Mouse (Mus musculus): Measurements from ENCODE around the gene Slc20a1. TPM values are rescaled to one million over a fixed set of nuclear protein-coding genes. Genes with fewer than 3 reads are reported as not detected.
A peak's percentile ranks its signal among the peaks of the same experiment; 100 is the strongest.

Gene Slc20a1
- polyA plus RNA-seq, 1 experiment from 2014 or later = 48.6 TPM

GRCm38 (mm10) chr2:129176676-129177420 is 21.7 kb upstream of the Slc20a1 start:
- Histone ChIP-seq H3K9ac (no peak overlapping the region), H3K9me3 (replicated peaks) (no peaks in the 10 kb centered on the region), H3K4me2 (no peak overlapping the region), H3K36me3 (no peaks in the 10 kb centered on the region), H3K4me1 (replicated peaks) (peaks cover 3% of the 10 kb centered on the region), H3K4me3 (replicated peaks) (no peak overlapping the region), H3K27ac (no peak overlapping the region), H3K27me3 (peaks cover 3% of the 10 kb centered on the region; the same call in 1 of the 2 replicates)
- DNase-seq = no peak
- 63% methylated on average over 12 of the region's 12 CpGs for WGBS (ENCODE audit: insufficient replicate concordance)
- no peak for ATAC-seq (ENCODE audit: low read depth)

- Histone ChIP-seq H3K36me3 (no peaks in the 10 kb centered on the region), H3K9ac (no peak overlapping the region), H3K4me1 (replicated peaks) (peaks cover 11% of the 10 kb centered on the region), H3K27me3 (peaks cover 3% of the 10 kb centered on the region; the same call in 1 of the 2 replicates), H3K27ac (no peak overlapping the region), H3K4me2 (no peak overlapping the region), H3K4me3 (replicated peaks) (no peak overlapping the region), H3K9me3 (replicated peaks) (no peaks in the 10 kb centered on the region)
- DNase-seq (no peak), ATAC-seq (ENCODE audit: low read depth) (no peak)
- 58% methylated on average over 3 of the region's 3 CpGs for WGBS (ENCODE audit: insufficient replicate concordance)
Observed at GRCm38 (mm10) chr2:129177661-129178060, 20.9 kb upstream of the Slc20a1 start.

GRCm38 (mm10) chr2:129178182-129178908 is 20.2 kb upstream of the Slc20a1 start:
- Histone ChIP-seq H3K27ac (no peak overlapping the region), H3K36me3 (no peaks in the 10 kb centered on the region), H3K27me3 (peaks cover 3% of the 10 kb centered on the region; the same call in 1 of the 2 replicates), H3K4me1 (replicated peaks) (peaks cover 15% of the 10 kb centered on the region), H3K9me3 (replicated peaks) (no peaks in the 10 kb centered on the region), H3K9ac (no peak overlapping the region), H3K4me2 (no peak overlapping the region), H3K4me3 (replicated peaks) (no peak overlapping the region)
- 44% methylated on average over 10 of the region's 10 CpGs for WGBS (ENCODE audit: insufficient replicate concordance)
- DNase-seq = no peak
- no peak for ATAC-seq (ENCODE audit: low read depth)

- Histone ChIP-seq H3K27me3 (peaks cover 3% of the 10 kb centered on the region; the same call in 1 of the 2 replicates), H3K4me1 (replicated peaks) (peaks cover 22% of the 10 kb centered on the region), H3K27ac (peak overlapping the region; percentile 63), H3K4me3 (replicated peaks) (no peak overlapping the region), H3K9me3 (replicated peaks) (no peaks in the 10 kb centered on the region), H3K9ac (no peak overlapping the region), H3K36me3 (no peaks in the 10 kb centered on the region), H3K4me2 (no peak overlapping the region)
- ATAC-seq (ENCODE audit: low read depth) = 0 out of 2 replicates have a peak, but pooled peaks have one; percentile 26
- 29% methylated on average over 8 of the region's 8 CpGs for WGBS (ENCODE audit: insufficient replicate concordance)
- DNase-seq = no peak
Observed at GRCm38 (mm10) chr2:129179946-129180853, 18.4 kb upstream of the Slc20a1 start.

- H3K4me1 ChIP-seq (replicated peaks) = peaks cover 27% of the 10 kb centered on the region
- no peak for ATAC-seq (ENCODE audit: low read depth)
- no peaks in the 10 kb centered on the region for H3K9me3 ChIP-seq (replicated peaks)
- no peak for DNase-seq
- 56% methylated on average over 5 of the region's 5 CpGs for WGBS (ENCODE audit: insufficient replicate concordance)
- no peak overlapping the region for H3K4me3 ChIP-seq (replicated peaks)
- H3K9ac ChIP-seq = no peak overlapping the region
- H3K36me3 ChIP-seq = no peaks in the 10 kb centered on the region
- H3K4me2 ChIP-seq = no peak overlapping the region
- peaks cover 3% of the 10 kb centered on the region; the same call in 1 of the 2 replicates for H3K27me3 ChIP-seq
- no peak overlapping the region for H3K27ac ChIP-seq
Observed at GRCm38 (mm10) chr2:129181509-129181908, 17.1 kb upstream of the Slc20a1 start.

GRCm38 (mm10) chr2:129182412-129182811 is 16.2 kb upstream of the Slc20a1 start:
- Histone ChIP-seq H3K27ac (peak overlapping the region; percentile 55), H3K4me2 (peak overlapping the region; percentile 10; the same call in 1 of the 2 replicates), H3K9me3 (replicated peaks) (no peaks in the 10 kb centered on the region), H3K4me1 (replicated peaks) (peaks cover 28% of the 10 kb centered on the region), H3K4me3 (replicated peaks) (no peak overlapping the region), H3K27me3 (no peaks in the 10 kb centered on the region), H3K36me3 (no peaks in the 10 kb centered on the region), H3K9ac (peak overlapping the region; percentile 18; the same call in 1 of the 2 replicates)
- DNase-seq = no peak
- WGBS (ENCODE audit: insufficient replicate concordance) = 90% methylated on average over 1 of the region's 1 CpGs
- no peak for ATAC-seq (ENCODE audit: low read depth)

- Histone ChIP-seq H3K9me3 (replicated peaks) (no peaks in the 10 kb centered on the region), H3K4me3 (replicated peaks) (no peak overlapping the region)
Observed at GRCm38 (mm10) chr2:129183561-129184031, 15.0 kb upstream of the Slc20a1 start.

GRCm38 (mm10) chr2:129184853-129185252 is 13.7 kb upstream of the Slc20a1 start:
- Histone ChIP-seq H3K36me3 (no peaks in the 10 kb centered on the region), H3K27ac (no peak overlapping the region), H3K9ac (no peak overlapping the region), H3K27me3 (no peaks in the 10 kb centered on the region), H3K4me3 (replicated peaks) (no peak overlapping the region), H3K9me3 (replicated peaks) (no peaks in the 10 kb centered on the region), H3K4me2 (no peak overlapping the region), H3K4me1 (replicated peaks) (peaks cover 28% of the 10 kb centered on the region)
- no peak for DNase-seq
- ATAC-seq (ENCODE audit: low read depth) = no peak
- WGBS (ENCODE audit: insufficient replicate concordance) = 69% methylated on average over 1 of the region's 1 CpGs

More at GRCm38 (mm10) chr2:129183561-129184031, 15.0 kb upstream of the Slc20a1 start:
- ATAC-seq (ENCODE audit: low read depth) = no peak
- peaks cover 28% of the 10 kb centered on the region for H3K4me1 ChIP-seq (replicated peaks)
- no peaks in the 10 kb centered on the region for H3K27me3 ChIP-seq
- no peak overlapping the region; the same call in 1 of the 2 replicates for H3K27ac ChIP-seq
- DNase-seq = no peak
- 48% methylated on average over 14 of the region's 14 CpGs for WGBS (ENCODE audit: insufficient replicate concordance)
- peak overlapping the region; percentile 23; the same call in 1 of the 2 replicates for H3K4me2 ChIP-seq
- no peaks in the 10 kb centered on the region for H3K36me3 ChIP-seq
- H3K9ac ChIP-seq = peak overlapping the region; percentile 11; the same call in 1 of the 2 replicates

- no peak for DNase-seq
- WGBS (ENCODE audit: insufficient replicate concordance) = 67% methylated on average over 10 of the region's 10 CpGs
- Histone ChIP-seq H3K4me1 (replicated peaks) (peaks cover 28% of the 10 kb centered on the region), H3K9ac (peak overlapping the region; percentile 8; the same call in 1 of the 2 replicates), H3K9me3 (replicated peaks) (no peaks in the 10 kb centered on the region), H3K4me3 (replicated peaks) (no peak overlapping the region), H3K27me3 (no peaks in the 10 kb centered on the region), H3K4me2 (no peak overlapping the region), H3K36me3 (no peaks in the 10 kb centered on the region), H3K27ac (no peak overlapping the region)
- no peak for ATAC-seq (ENCODE audit: low read depth)
Observed at GRCm38 (mm10) chr2:129185611-129186290, 12.8 kb upstream of the Slc20a1 start.

- Histone ChIP-seq H3K9me3 (replicated peaks) (no peaks in the 10 kb centered on the region), H3K36me3 (no peaks in the 10 kb centered on the region), H3K4me3 (replicated peaks) (no peak overlapping the region), H3K27ac (no peak overlapping the region), H3K9ac (peak overlapping the region; percentile 8; the same call in 1 of the 2 replicates), H3K4me2 (no peak overlapping the region), H3K27me3 (no peaks in the 10 kb centered on the region), H3K4me1 (replicated peaks) (peaks cover 33% of the 10 kb centered on the region)
- 71% methylated on average over 5 of the region's 5 CpGs for WGBS (ENCODE audit: insufficient replicate concordance)
- no peak for DNase-seq
- no peak for ATAC-seq (ENCODE audit: low read depth)
Observed at GRCm38 (mm10) chr2:129186291-129186919, 12.2 kb upstream of the Slc20a1 start.

Measured in liver, embryonic 13.5 days (tissue).